Mouse (Mus musculus) megakaryocyte, adult 5-6 weeks (primary cell): ENCODE data around the gene Iglon5. TPM values are rescaled to one million over a fixed set of nuclear protein-coding genes. Genes with fewer than 3 reads are reported as not detected.
A peak's percentile ranks its signal among the peaks of the same experiment; 100 is the strongest.

Source experiments
- ATAC-seq: 2 replicates; pipeline ENCODE4 v1.8.0; 2016; ENCODE audit warnings: mild to moderate bottlenecking, inconsistent platforms; ENCODE audit not compliant: poor library complexity, severe bottlenecking
- total RNA-seq, 2 experiments: library from RNA; stranded (forward) in 1 of 2; stranded (reverse) in 1 of 2; fragments of 153-499, 151-499 nt in 1 of 2; fragments of 221-1000, 200-1000 nt in 1 of 2; gene quantifications; 2 replicates each; pipeline versions ENCODE4 v1.2.3 to v1.2.4; 2015 to 2017

The Iglon5 gene
- total RNA-seq, 2 experiments from 2014 or later, result not detected

GRCm38 (mm10) chr7:43429500-43429899, 60.4 kb downstream of the Iglon5 start:
- ATAC-seq, result no peak

DNA sequence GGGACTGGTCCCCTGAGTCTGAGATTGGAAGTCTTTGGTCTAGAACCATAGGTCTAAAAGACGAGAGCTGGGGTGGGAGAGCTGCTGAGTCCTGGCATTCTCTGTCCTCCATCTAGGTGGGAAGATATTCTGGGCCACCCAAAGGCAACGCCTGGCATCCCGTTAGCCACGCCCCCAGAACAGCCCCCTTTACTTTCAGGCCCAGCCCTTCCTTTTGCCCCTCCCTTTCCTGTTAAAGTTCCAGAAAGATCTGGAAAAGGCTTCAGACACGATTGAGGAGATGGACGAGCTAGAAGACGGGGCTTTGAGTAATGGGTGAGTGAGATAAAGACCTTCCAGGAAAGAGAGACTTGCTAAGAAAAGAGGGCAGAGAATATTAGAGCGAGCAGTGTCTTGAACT, 62.5 kb downstream of the Iglon5 start, which contains the start of gene Lim2:
Gene Lim2, plus strand, starts transcription at position 265 of the 400 bp plus-strand sequence.
- no peak for ATAC-seq

GRCm38 (mm10) chr7:43423991-43424625, 65.8 kb downstream of the Iglon5 start:
- ATAC-seq, result no peak

DNA sequence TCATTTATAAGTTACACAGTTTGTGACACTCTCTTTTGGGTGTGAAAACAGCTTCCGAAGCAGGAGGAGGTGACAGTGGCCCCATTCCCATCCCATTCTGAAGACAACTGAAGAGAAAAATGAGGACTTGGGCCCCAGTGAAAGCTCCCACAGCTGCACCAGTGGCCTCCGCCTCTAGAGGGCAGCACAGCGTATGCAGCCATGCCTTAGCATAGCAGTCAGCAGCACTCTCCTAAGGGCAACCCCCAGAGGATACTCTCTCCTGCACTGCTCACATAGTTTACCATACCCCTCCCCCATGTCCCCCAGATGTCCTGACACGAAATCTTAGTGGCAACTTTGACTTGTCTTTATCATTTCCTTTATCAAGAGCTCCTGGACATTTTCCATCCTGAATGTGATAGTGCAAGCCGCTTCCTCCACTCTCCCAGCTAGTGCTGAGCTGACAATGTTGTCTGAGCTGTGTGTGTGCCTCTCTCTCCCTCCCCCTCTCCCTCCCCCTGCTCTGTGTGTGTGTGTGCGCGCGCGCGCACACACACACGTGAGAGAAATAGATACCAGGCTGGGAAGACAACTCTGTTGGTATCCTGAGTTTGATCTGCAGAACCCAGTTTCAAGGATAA, 66.8 kb downstream of the Iglon5 start:
- peak; percentile 99 for ATAC-seq

Other genes starting within 250 kb of the Iglon5 start
- 19.6 and 23.7 TPM in 2 replicates for gene Zfp715, start 176.8 kb downstream of the Iglon5 start, total RNA-seq (2015)
- 15.9 and 23.5 TPM in 2 replicates for gene Zfp715, start 176.8 kb downstream of the Iglon5 start, total RNA-seq (2017)
- 9.6 and 9.9 TPM in 2 replicates for gene Siglecf, start 138.7 kb downstream of the Iglon5 start, total RNA-seq (2015)
- 6.5 and 8.7 TPM in 2 replicates for gene Siglecf, start 138.7 kb downstream of the Iglon5 start, total RNA-seq (2017)
- 13.9 and 14.7 TPM in 2 replicates for gene Siglecg, start 81.9 kb downstream of the Iglon5 start, total RNA-seq (2015)
- gene Siglecg, start 81.9 kb downstream of the Iglon5 start, total RNA-seq (2017), result 11.1 and 12.3 TPM in 2 replicates
- gene Lim2, start 62.4 kb downstream of the Iglon5 start, total RNA-seq (2015), result not detected in 2 replicates
- gene Lim2, start 62.4 kb downstream of the Iglon5 start, total RNA-seq (2017), result not detected in 2 replicates
- 41.6 and 53.1 TPM in 2 replicates for gene Nkg7, start 53.0 kb downstream of the Iglon5 start, total RNA-seq (2015)
- 13.1 and 23.4 TPM in 2 replicates for gene Nkg7, start 53.0 kb downstream of the Iglon5 start, total RNA-seq (2017)
- gene Cldnd2, start 49.3 kb downstream of the Iglon5 start, total RNA-seq (2015), result not detected in 2 replicates
- gene Cldnd2, start 49.3 kb downstream of the Iglon5 start, total RNA-seq (2017), result not detected in 2 replicates
- gene Etfb, start 46.0 kb downstream of the Iglon5 start, total RNA-seq (2015), result 128 and 130 TPM in 2 replicates
- gene Etfb, start 46.0 kb downstream of the Iglon5 start, total RNA-seq (2017), result 201 and 203 TPM in 2 replicates
- gene Gm45233, start 45.9 kb downstream of the Iglon5 start, total RNA-seq (2015), result not detected in 2 replicates
- gene Gm45233, start 45.9 kb downstream of the Iglon5 start, total RNA-seq (2017), result 1.8 and 3.1 TPM in 2 replicates
- gene Vsig10l, start 26.9 kb downstream of the Iglon5 start, total RNA-seq (2015), result 2.9 and 3.1 TPM in 2 replicates
- gene Vsig10l, start 26.9 kb downstream of the Iglon5 start, total RNA-seq (2017), result 2.7 and 4.5 TPM in 2 replicates
- gene 4931406B18Rik, start 15.9 kb upstream of the Iglon5 start, total RNA-seq (2015), result not detected in 2 replicates
- not detected in 2 replicates for gene 4931406B18Rik, start 15.9 kb upstream of the Iglon5 start, total RNA-seq (2017)
- gene Cd33, start 54.4 kb upstream of the Iglon5 start, total RNA-seq (2015), result 80.0 and 80.1 TPM in 2 replicates
- gene Cd33, start 54.4 kb upstream of the Iglon5 start, total RNA-seq (2017), result 36.3 and 48.1 TPM in 2 replicates
- 6.3 and 8.1 TPM in 2 replicates for gene Zfp658, start 72.2 kb upstream of the Iglon5 start, total RNA-seq (2015)
- 6.9 and 7.4 TPM in 2 replicates for gene Zfp658, start 72.2 kb upstream of the Iglon5 start, total RNA-seq (2017)
- gene Zfp719, start 89.5 kb upstream of the Iglon5 start, total RNA-seq (2015), result 7.1 and 13.3 TPM in 2 replicates
- 6.9 and 9.3 TPM in 2 replicates for gene Zfp719, start 89.5 kb upstream of the Iglon5 start, total RNA-seq (2017)
- not detected in 2 replicates for gene Zfp819, start 117.1 kb upstream of the Iglon5 start, total RNA-seq (2015)
- gene Zfp819, start 117.1 kb upstream of the Iglon5 start, total RNA-seq (2017), result not detected in 2 replicates
- not detected in 2 replicates for gene Ceacam18, start 144.6 kb upstream of the Iglon5 start, total RNA-seq (2015)
- gene Ceacam18, start 144.6 kb upstream of the Iglon5 start, total RNA-seq (2017), result not detected in 2 replicates
- gene Siglece, start 170.1 kb upstream of the Iglon5 start, total RNA-seq (2015), result 41.6 and 46.2 TPM in 2 replicates
- 22.1 and 29.7 TPM in 2 replicates for gene Siglece, start 170.1 kb upstream of the Iglon5 start, total RNA-seq (2017)
- gene Ctu1, start 181.9 kb upstream of the Iglon5 start, total RNA-seq (2015), result 4.7 and 5.3 TPM in 2 replicates
- 3.7 and 3.9 TPM in 2 replicates for gene Ctu1, start 181.9 kb upstream of the Iglon5 start, total RNA-seq (2017)
- gene Klk14, start 200.3 kb upstream of the Iglon5 start, total RNA-seq (2015), result not detected in 2 replicates
- gene Klk14, start 200.3 kb upstream of the Iglon5 start, total RNA-seq (2017), result not detected in 2 replicates
- gene Klk13, start 222.5 kb upstream of the Iglon5 start, total RNA-seq (2015), result not detected in 2 replicates
- gene Klk13, start 222.5 kb upstream of the Iglon5 start, total RNA-seq (2017), result not detected in 2 replicates